Mouse (Mus musculus) ES-E14 (cell line): ENCODE measurements around the gene Eci1.

ENCODE experiments used
- MAFK ChIP-seq: IDR thresholded peaks from 2 replicates; pipeline ENCODE4 v1.6.1; 2014; ENCODE audit warnings: mild to moderate bottlenecking, low read depth, low read length, inconsistent platforms; ENCODE audit not compliant: insufficient read depth
- ZC3H11A ChIP-seq: IDR thresholded peaks from 2 replicates; pipeline ENCODE4 v1.6.1; 2012; ENCODE audit warnings: low read depth, mild to moderate bottlenecking, inconsistent platforms, low read length, borderline replicate concordance

GRCm38 (mm10) chr17:24470701-24471527 lies 44.5 kb downstream of the Eci1 start:
- TF ChIP-seq MAFK (no peak), ZC3H11A (no peak)
